Comparison of ENCODE assay signal across 17 mouse cellular contexts in the genomic region with DNA sequence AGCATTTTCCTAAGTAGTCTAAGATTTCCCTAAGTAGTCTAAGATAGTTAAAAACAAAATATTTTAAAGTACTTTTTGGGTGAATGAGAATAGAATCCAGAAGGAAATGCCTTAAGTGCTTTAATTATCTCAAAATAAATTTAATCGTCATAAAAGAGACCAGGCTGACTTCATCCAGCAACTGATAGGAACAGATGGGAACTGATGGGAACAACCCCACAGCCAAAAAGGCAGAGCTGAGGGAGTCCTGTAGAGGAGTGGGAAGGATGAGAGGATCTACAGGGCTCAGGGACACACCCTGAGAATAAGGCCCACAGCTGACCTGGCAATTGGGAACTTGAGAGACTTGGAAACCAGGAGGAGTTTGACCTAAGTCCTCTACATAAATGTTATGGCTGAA.
"Had no signal": no experiment of that assay in that cellular context is flagged by ENCODE, and none has a peak within 500 bp of the region (broad histone marks: within the 10 kb centered on the region; RNA-seq: fewer than 3 reads in every experiment).

No protein-coding gene starts in this region.

- DNase-seq: kidney, adult 2 months; kidney, postnatal 14 days; lung, embryonic 14.5 days; lung, postnatal 14 days; retina, postnatal 1 day; thymus, adult 18-20 months; thymus, postnatal 14 days had no signal

- H3K27ac ChIP-seq: kidney, embryonic 15.5 days; limb, embryonic 15.5 days; liver, embryonic 12.5 days; macrophage; neural tube, embryonic 13.5 days; stomach, postnatal 0 days had no signal

- H3K9me3 ChIP-seq: kidney, embryonic 15.5 days; limb, embryonic 15.5 days; liver, embryonic 12.5 days; megakaryocyte, embryonic 14.5 days; neural tube, embryonic 13.5 days had no signal

- H3K4me1 ChIP-seq: kidney, embryonic 15.5 days; limb, embryonic 15.5 days; liver, embryonic 12.5 days; megakaryocyte, embryonic 14.5 days; neural tube, embryonic 13.5 days had no signal

- H3K4me3 ChIP-seq: kidney, embryonic 15.5 days; limb, embryonic 15.5 days; liver, embryonic 12.5 days; megakaryocyte, embryonic 14.5 days; neural tube, embryonic 13.5 days had no signal

- H3K27me3 ChIP-seq: kidney, embryonic 15.5 days; limb, embryonic 15.5 days; liver, embryonic 12.5 days; megakaryocyte, embryonic 14.5 days; neural tube, embryonic 13.5 days had no signal

- H3K36me3 ChIP-seq: kidney, embryonic 15.5 days; limb, embryonic 15.5 days; liver, embryonic 12.5 days; neural tube, embryonic 13.5 days had no signal

- ATAC-seq: intestine, embryonic 16.5 days; liver, embryonic 12.5 days; midbrain, embryonic 16.5 days had no signal

- H3K4me2 ChIP-seq: kidney, embryonic 15.5 days; limb, embryonic 15.5 days; liver, embryonic 12.5 days; lung, embryonic 14.5 days; midbrain, embryonic 11.5 days; neural tube, embryonic 13.5 days had no signal

- H3K9ac ChIP-seq: kidney, embryonic 15.5 days; limb, embryonic 15.5 days; liver, embryonic 12.5 days; lung, embryonic 14.5 days; neural tube, embryonic 13.5 days had no signal
